Mouse (Mus musculus) thymus, postnatal 36 days (tissue): ENCODE results near the gene Fam204a.

Source experiments
- DNase-seq, 2 experiments: peaks; one replicate each; pipeline ENCODE4 v3.0.0; 2022; ENCODE audit warnings: mixed read lengths in 2 of 2

Fam204a gene

GRCm38 (mm10) chr19:60159827-60160226, 66.7 kb downstream of the Fam204a start:
- DNase-seq = no peak

DNA sequence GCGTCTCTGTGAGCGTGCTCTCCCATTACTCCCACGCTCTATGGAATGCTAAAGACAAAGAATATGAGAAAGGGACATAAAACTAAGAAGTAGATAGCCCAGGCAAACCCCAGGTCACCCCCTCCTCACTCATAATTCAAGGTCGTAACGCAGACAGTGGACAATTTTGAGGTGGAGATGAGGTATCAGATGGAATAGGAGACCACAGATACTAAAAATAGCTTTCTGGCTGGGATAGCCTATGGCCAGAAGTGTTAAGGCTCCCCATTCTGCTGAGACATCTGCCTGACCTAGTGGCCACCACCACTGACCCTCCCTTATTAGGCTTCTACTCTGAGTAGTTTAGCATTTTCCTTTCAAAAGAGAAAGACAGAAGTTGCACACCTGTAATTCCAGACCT, 71.2 kb downstream of the Fam204a start:
- DNase-seq = no peak

DNA sequence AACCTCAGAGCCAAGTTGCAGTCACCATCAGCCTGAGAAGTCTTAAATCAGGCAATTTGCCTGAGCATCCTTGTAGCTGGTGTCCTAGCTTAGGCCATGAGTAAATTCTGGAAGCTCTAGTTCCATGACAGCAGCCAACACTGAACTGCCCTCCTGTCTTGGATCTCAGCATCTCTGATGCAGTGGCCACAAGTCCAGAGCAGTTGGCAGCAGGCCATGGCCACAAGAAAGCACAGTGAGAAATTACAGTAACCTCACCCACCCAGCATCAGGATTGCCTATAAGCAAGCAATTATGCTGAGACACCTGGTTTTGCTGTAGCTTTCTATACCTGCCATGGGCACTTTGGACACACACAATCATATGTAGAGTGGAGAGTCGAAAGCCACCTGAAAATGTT, 73.4 kb downstream of the Fam204a start:
- no peak for DNase-seq

DNA sequence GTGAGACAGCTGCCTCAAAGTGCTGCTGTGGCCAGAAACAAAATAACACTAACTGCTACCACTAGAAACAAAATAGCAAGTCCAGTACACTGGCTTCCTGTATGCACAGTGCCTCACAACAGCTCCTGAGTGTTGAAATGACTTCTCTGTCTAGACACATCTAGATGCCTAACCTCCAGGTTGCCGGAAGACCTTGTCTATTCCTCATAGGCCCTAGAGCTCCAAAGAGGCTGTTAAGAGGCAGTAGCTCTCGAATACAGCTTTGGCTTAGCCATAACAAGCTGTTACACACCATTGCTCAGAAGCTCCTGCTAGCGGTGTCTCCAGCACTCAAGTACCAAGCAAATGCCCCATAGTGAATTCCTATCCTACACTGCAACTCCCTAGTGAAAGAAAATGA, 76.4 kb downstream of the Fam204a start:
- no peak for DNase-seq

GRCm38 (mm10) chr19:60149078-60149960, 77.2 kb downstream of the Fam204a start:
- DNase-seq = no peak
